Mouse (Mus musculus) stomach, postnatal 0 days (tissue): Measurements from ENCODE around the gene Txndc11. TPM values are rescaled to one million over a fixed set of nuclear protein-coding genes. Genes with fewer than 3 reads are reported as not detected.
"Not testable (repeated sequence)": the region's sequence is repeated elsewhere in the genome, so short reads cannot be mapped to it uniquely, and the experiment has no call there.

Source experiments
- ATAC-seq: fragments of 200-750 bp; cut with Nextera tagmentation; 2 replicates; pipeline ENCODE4 v1.8.0; 2017; ENCODE audit not compliant: low FRiP score, low TSS enrichment
- DNase-seq: peaks from one replicate; pipeline ENCODE4 v3.0.0-alpha.2; 2016; ENCODE audit warnings: low spot score
- H3K27ac ChIP-seq: fragments of 300-500 bp; sonication (generic); replicated peaks from 2 replicates; pipeline ENCODE4 v1.5.1; 2014; ENCODE audit warnings: mild to moderate bottlenecking, control low read depth
- H3K27me3 ChIP-seq: fragments of 300-500 bp; sonication (generic); 2 replicates; pipeline ENCODE4 v1.6.1; 2014; ENCODE audit warnings: low read length; ENCODE audit not compliant: control insufficient read depth, insufficient read depth
- H3K36me3 ChIP-seq: fragments of 300-500 bp; sonication (generic); 2 replicates; pipeline ENCODE4 v1.6.1; 2014; ENCODE audit warnings: low read length, mixed read lengths; ENCODE audit not compliant: control insufficient read depth, insufficient read depth
- H3K4me1 ChIP-seq: fragments of 300-500 bp; sonication (generic); replicated peaks from 2 replicates; pipeline ENCODE4 v1.6.1; 2014; ENCODE audit warnings: antibody characterized with exemption; ENCODE audit not compliant: control insufficient read depth, insufficient read depth
- H3K4me2 ChIP-seq: fragments of 300-500 bp; sonication (generic); replicated peaks from 2 replicates; pipeline ENCODE4 v1.6.1; 2014; ENCODE audit warnings: low read depth, mild to moderate bottlenecking, control low read depth, moderate library complexity
- H3K4me3 ChIP-seq: fragments of 300-500 bp; sonication (generic); 2 replicates; pipeline ENCODE4 v1.5.1; 2014; ENCODE audit warnings: low read depth, low read length, control low read depth
- H3K9ac ChIP-seq: fragments of 300-500 bp; sonication (generic); 2 replicates; pipeline ENCODE4 v1.6.1; 2014; ENCODE audit warnings: mild to moderate bottlenecking, low read length, control low read depth, mixed read lengths
- H3K9me3 ChIP-seq: fragments of 300-500 bp; sonication (generic); 2 replicates; pipeline ENCODE4 v1.6.1; 2016; ENCODE audit warnings: low read length; ENCODE audit not compliant: control insufficient read depth
- CTCF ChIP-seq: IDR thresholded peaks from 2 replicates; pipeline ENCODE4 v1.5.1; 2016; ENCODE audit warnings: antibody characterized with exemption, low read depth, mild to moderate bottlenecking, moderate library complexity
- EP300 ChIP-seq: optimal IDR thresholded peaks from 2 replicates; pipeline ENCODE3; 2016; ENCODE audit warnings: antibody characterized with exemption
- WGBS: fragments of 180-500 bp; shearing (Covaris S2); extraction: QIAGEN DNeasy Blood & Tissue Kit; methylation state at CpG from one replicate; pipeline ENCODE4 v1.1.7; 2014; 5-methylcytosine and 5-hydroxymethylcytosine counted together
- polyA plus RNA-seq: library from polyadenylated mRNA; unstranded; fragments of >200 nt; fragmentation: Nextera tagmentation; extraction: Ambion mirVana; gene quantifications from 2 replicates; pipeline ENCODE4 v1.2.1, GENCODE M21; 2015

The Txndc11 gene
- polyA plus RNA-seq, 1 experiment from 2014 or later = 29.2 TPM

DNA sequence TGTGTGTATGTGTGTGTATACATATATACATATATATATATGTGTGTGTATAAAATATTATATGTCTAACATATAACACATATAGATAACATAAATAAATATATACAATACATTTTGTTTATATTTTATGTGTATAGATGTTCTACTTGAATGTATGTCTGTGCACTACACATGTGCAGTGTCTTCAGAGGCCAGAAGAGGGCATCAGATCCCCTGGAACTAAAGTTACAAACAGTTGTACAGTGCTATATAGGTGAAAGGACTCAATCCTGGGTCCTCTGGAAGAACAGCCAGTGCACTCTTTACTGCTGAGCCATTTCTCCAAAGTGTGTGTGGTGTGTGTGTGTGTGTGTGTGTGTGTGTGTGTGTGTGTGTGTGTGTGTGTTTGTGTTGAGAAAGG is 20.1 kb upstream of the Txndc11 start:
- H3K36me3 ChIP-seq = peaks cover 16% of the 10 kb centered on the region
- no peaks in the 10 kb centered on the region for H3K9me3 ChIP-seq
- no peaks in the 10 kb centered on the region for H3K4me1 ChIP-seq
- TF ChIP-seq EP300 = no peak
- TF ChIP-seq CTCF = peak; percentile 44
- no peak overlapping the region for H3K4me2 ChIP-seq
- H3K9ac ChIP-seq = no peak overlapping the region
- no peak overlapping the region for H3K4me3 ChIP-seq
- H3K27ac ChIP-seq = no peak overlapping the region
- no peak for DNase-seq
- no peak for ATAC-seq
- no peaks in the 10 kb centered on the region for H3K27me3 ChIP-seq

- H3K4me2 ChIP-seq, H3K27ac ChIP-seq, H3K4me3 ChIP-seq, ATAC-seq, H3K4me1 ChIP-seq, H3K9ac ChIP-seq, H3K9me3 ChIP-seq, H3K27me3 ChIP-seq: not testable (repeated sequence)
- 26% methylated on average over 54 of the region's 56 CpGs for WGBS
- peaks cover 20% of the 10 kb centered on the region for H3K36me3 ChIP-seq
- peak; percentile 30 for DNase-seq
Measured at GRCm38 (mm10) chr16:11143706-11144483, 9.4 kb upstream of the Txndc11 start.

DNA sequence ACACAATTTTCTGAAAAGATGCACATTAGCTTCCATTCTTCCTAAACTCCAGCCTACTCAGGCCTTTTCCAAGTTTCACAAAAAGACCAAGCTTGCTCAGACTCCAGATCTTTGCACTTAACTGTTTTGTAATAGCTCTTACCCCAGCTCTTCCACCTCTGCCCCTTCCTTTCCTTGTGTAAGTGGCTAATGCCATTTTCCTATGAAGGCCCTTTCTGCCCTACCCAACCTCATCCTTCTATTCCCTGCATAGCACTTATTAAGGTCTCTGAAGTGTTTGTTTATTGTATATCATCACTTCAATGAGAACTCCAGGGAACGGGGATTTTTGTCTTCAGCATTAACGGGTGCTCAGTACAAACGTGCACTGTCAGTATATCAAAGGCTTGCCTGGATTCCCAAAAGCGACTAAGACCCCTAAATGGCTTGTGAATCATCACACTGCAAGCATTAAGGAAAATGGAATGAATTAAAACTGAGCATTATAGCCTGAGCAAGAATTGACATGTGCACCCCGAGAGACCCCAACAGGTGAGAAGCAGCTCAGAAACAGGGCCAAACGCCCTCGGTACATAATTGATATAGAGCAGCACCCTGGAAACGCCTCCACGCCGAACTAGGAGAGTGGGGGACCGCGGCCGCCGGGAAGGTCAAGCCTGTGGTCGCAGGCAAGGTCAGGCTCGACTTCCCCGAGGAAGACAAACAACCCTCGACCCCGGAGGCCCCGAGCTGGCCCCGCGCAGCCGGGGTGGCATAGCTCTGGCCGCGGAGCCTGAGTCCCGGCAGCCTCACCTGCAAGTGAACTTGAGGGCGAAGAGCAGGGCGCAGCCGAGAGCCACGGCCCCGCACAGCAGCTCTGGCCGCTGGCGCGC is 738 bp downstream of the Txndc11 start:
- Histone ChIP-seq H3K9ac (peak overlapping the region; percentile 98), H3K9me3 (no peaks in the 10 kb centered on the region), H3K27me3 (no peaks in the 10 kb centered on the region), H3K4me3 (peak overlapping the region; percentile 96), H3K4me2 (peak overlapping the region; percentile 90), H3K27ac (peak overlapping the region; percentile 95), H3K4me1 (0 out of 2 replicates have a peak, but pooled peaks cover 2% of the 10 kb centered on the region), H3K36me3 (peaks cover 11% of the 10 kb centered on the region)
- under 1% methylated on average over 34 of the region's 34 CpGs for WGBS
- no peak for DNase-seq
- TF ChIP-seq EP300 (no peak), CTCF (no peak)
- ATAC-seq = no peak

- TF ChIP-seq EP300 (no peak), CTCF (no peak)
- Histone ChIP-seq H3K4me1 (0 out of 2 replicates have a peak, but pooled peaks cover 2% of the 10 kb centered on the region), H3K27me3 (no peaks in the 10 kb centered on the region), H3K36me3 (peaks cover 11% of the 10 kb centered on the region), H3K9ac (no peak overlapping the region), H3K27ac (no peak overlapping the region), H3K4me2 (peak overlapping the region; percentile 90), H3K4me3 (peak overlapping the region; percentile 96; the same call in 1 of the 2 replicates), H3K9me3 (no peaks in the 10 kb centered on the region)
- no peak for ATAC-seq
- 7% methylated on average over 2 of the region's 2 CpGs for WGBS
- DNase-seq = no peak
Measured at GRCm38 (mm10) chr16:11132839-11133238, 1.6 kb downstream of the Txndc11 start.

- no peaks in the 10 kb centered on the region for H3K9me3 ChIP-seq
- DNase-seq (no peak), ATAC-seq (no peak)
- H3K4me1 ChIP-seq = 0 out of 2 replicates have a peak, but pooled peaks cover 2% of the 10 kb centered on the region
- no peak overlapping the region for H3K4me2 ChIP-seq
- no peaks in the 10 kb centered on the region for H3K27me3 ChIP-seq
- TF ChIP-seq EP300 = no peak
- TF ChIP-seq CTCF = no peak
- no peak overlapping the region for H3K27ac ChIP-seq
- H3K4me3 ChIP-seq = no peak overlapping the region
- H3K9ac ChIP-seq = no peak overlapping the region
- no peaks in the 10 kb centered on the region for H3K36me3 ChIP-seq
- WGBS = 89% methylated on average over 11 of the region's 11 CpGs
Measured at GRCm38 (mm10) chr16:11128301-11128700, 6.1 kb downstream of the Txndc11 start.

GRCm38 (mm10) chr16:11125371-11125770 is 9.1 kb downstream of the Txndc11 start:
- 87% methylated on average over 2 of the region's 2 CpGs for WGBS
- no peak for TF ChIP-seq CTCF
- TF ChIP-seq EP300 = no peak
- ATAC-seq (no peak), DNase-seq (no peak)
- H3K9me3 ChIP-seq = no peaks in the 10 kb centered on the region
- H3K27ac ChIP-seq = no peak overlapping the region
- H3K4me1 ChIP-seq = no peaks in the 10 kb centered on the region
- no peak overlapping the region for H3K9ac ChIP-seq
- H3K36me3 ChIP-seq = no peaks in the 10 kb centered on the region; the same call in 1 of the 2 replicates
- H3K4me2 ChIP-seq = no peak overlapping the region
- no peak overlapping the region for H3K4me3 ChIP-seq
- H3K27me3 ChIP-seq = no peaks in the 10 kb centered on the region
